Mouse (Mus musculus) hindbrain, embryonic 16.5 days (tissue): ENCODE data around the gene Psmb9. TPM values are rescaled to one million over a fixed set of nuclear protein-coding genes. Genes with fewer than 3 reads are reported as not detected.

ENCODE experiments used
- ATAC-seq: fragments of 200-750 bp; cut with Nextera tagmentation; 2 replicates; pipeline ENCODE4 v1.8.0; 2017; ENCODE audit warnings: moderate TSS enrichment, moderate library complexity
- H3K27ac ChIP-seq: fragments of 300-500 bp; sonication (generic); 2 replicates; pipeline ENCODE4 v1.5.1; 2014; ENCODE audit warnings: low read depth, mild to moderate bottlenecking, control low read depth, low read length, moderate library complexity
- H3K27me3 ChIP-seq: fragments of 300-500 bp; sonication (generic); replicated peaks from 2 replicates; pipeline ENCODE4 v1.6.1; 2014; ENCODE audit warnings: low read length; ENCODE audit not compliant: control insufficient read depth, insufficient read depth
- H3K36me3 ChIP-seq: fragments of 300-500 bp; sonication (generic); 2 replicates; pipeline ENCODE4 v1.6.1; 2014; ENCODE audit warnings: mild to moderate bottlenecking, low read length, moderate library complexity, mixed read lengths; ENCODE audit not compliant: control insufficient read depth, insufficient read depth
- H3K4me1 ChIP-seq: fragments of 300-500 bp; sonication (generic); 2 replicates; pipeline ENCODE4 v1.6.1; 2014; ENCODE audit warnings: low read depth, low read length; ENCODE audit not compliant: control insufficient read depth, insufficient read depth
- H3K4me2 ChIP-seq: fragments of 300-500 bp; sonication (generic); 2 replicates; pipeline ENCODE4 v1.6.1; 2014; ENCODE audit warnings: mild to moderate bottlenecking, low read length, control low read depth, moderate library complexity
- H3K4me3 ChIP-seq: fragments of 300-500 bp; sonication (generic); 2 replicates; pipeline ENCODE4 v1.5.1; 2014; ENCODE audit warnings: mild to moderate bottlenecking, low read length, control low read depth, moderate library complexity
- H3K9ac ChIP-seq: fragments of 300-500 bp; sonication (generic); 2 replicates; pipeline ENCODE4 v1.6.1; 2014; ENCODE audit warnings: low read depth, mild to moderate bottlenecking, control low read depth, low read length, moderate library complexity
- H3K9me3 ChIP-seq: fragments of 300-500 bp; sonication (generic); 2 replicates; pipeline ENCODE4 v1.6.1; 2014; ENCODE audit warnings: mild to moderate bottlenecking, low read length, moderate library complexity; ENCODE audit not compliant: control insufficient read depth
- WGBS: fragments of 180-500 bp; shearing (Covaris S2); extraction: QIAGEN DNeasy Blood & Tissue Kit; methylation state at CpG from one replicate; pipeline ENCODE4 v1.1.7; 2014; 5-methylcytosine and 5-hydroxymethylcytosine counted together
- polyA plus RNA-seq: library from polyadenylated mRNA; unstranded; fragments of >200 nt; fragmentation: Nextera tagmentation; extraction: Ambion mirVana; gene quantifications from 2 replicates; pipeline ENCODE4 v1.2.1, GENCODE M21; 2015

Psmb9 gene
- polyA plus RNA-seq, 1 experiment from 2014 or later, result 1.8 TPM

DNA sequence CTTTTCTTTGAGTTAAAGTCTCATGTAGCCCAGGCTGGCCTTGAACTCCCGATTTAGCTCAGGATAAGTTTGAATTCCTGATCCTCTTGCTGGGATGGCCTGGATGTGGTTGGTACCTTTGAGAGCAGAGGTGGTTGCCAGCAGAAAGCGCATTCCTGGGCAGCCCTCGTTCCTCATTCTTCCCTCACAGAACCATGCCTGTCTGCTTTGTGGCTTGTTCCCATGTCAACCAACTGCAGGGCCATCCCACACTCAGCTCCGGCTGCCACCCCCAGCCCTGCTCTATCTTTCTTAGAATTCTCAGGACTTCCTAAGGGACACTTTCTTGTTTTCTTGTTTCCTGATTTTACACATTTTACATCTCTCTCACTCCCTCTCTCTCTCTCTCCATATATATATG, 46.1 kb downstream of the Psmb9 start:
- H3K27me3 ChIP-seq, result peaks cover 31% of the 10 kb centered on the region
- ATAC-seq, result no peak; the same call in 1 of the 2 replicates
- no peak overlapping the region for H3K27ac ChIP-seq
- H3K4me3 ChIP-seq, result no peak overlapping the region
- no peaks in the 10 kb centered on the region for H3K36me3 ChIP-seq
- no peak overlapping the region for H3K4me2 ChIP-seq
- H3K9ac ChIP-seq, result no peak overlapping the region
- no peaks in the 10 kb centered on the region for H3K9me3 ChIP-seq
- 55% methylated on average over 4 of the region's 4 CpGs for WGBS
- H3K4me1 ChIP-seq, result peaks cover 12% of the 10 kb centered on the region

DNA sequence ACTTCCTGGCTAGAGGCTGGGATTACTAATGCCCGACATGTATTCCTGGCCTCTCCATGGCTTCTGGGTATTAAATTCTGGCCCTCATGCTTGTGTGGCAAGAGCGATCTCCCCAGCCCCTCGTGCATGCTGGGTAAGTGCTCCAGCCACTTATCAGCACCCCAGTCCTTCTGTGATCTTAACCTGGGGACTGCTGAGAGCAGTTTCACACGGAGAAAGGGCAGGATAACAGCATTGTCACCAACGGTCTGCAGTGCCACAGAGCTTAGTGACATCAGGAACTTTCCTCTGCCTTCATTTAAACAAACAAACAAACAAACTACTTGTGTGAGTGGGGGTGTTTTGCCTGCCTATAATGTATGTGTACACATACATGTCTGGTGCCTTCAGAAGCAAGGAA, 47.3 kb downstream of the Psmb9 start:
- Histone ChIP-seq H3K4me3 (no peak overlapping the region), H3K9me3 (no peaks in the 10 kb centered on the region), H3K9ac (no peak overlapping the region), H3K4me2 (no peak overlapping the region), H3K36me3 (no peaks in the 10 kb centered on the region), H3K27me3 (peaks cover 31% of the 10 kb centered on the region), H3K27ac (no peak overlapping the region), H3K4me1 (peaks cover 17% of the 10 kb centered on the region)
- 22% methylated on average over 5 of the region's 5 CpGs for WGBS
- ATAC-seq, result no peak

DNA sequence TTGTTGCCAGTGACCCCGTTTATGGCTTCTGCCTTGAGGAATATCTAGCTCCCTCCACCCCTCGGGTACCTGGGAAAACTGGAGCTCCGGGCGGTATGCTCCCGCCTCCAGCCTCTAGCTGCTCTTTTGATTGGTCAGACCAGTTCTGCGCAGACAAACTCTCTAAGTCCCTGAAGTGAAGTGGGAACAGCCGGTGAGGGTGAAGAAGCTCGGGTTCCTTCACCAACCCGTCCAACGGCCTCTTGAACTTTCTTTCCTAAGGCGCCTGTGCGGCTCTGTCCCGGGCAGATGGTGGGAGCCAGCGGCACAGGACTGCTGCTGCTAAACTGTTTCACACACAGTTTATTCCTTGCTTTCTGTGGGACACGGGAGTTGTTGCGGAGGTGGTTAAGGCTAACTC, 48.1 kb downstream of the Psmb9 start:
- Histone ChIP-seq H3K4me3 (peak overlapping the region; percentile 28), H3K27ac (no peak overlapping the region), H3K4me2 (peak overlapping the region; percentile 45), H3K27me3 (peaks cover 31% of the 10 kb centered on the region), H3K4me1 (peaks cover 17% of the 10 kb centered on the region), H3K36me3 (no peaks in the 10 kb centered on the region), H3K9ac (no peak overlapping the region), H3K9me3 (no peaks in the 10 kb centered on the region)
- WGBS, result 3% methylated on average over 16 of the region's 16 CpGs
- no peak for ATAC-seq

DNA sequence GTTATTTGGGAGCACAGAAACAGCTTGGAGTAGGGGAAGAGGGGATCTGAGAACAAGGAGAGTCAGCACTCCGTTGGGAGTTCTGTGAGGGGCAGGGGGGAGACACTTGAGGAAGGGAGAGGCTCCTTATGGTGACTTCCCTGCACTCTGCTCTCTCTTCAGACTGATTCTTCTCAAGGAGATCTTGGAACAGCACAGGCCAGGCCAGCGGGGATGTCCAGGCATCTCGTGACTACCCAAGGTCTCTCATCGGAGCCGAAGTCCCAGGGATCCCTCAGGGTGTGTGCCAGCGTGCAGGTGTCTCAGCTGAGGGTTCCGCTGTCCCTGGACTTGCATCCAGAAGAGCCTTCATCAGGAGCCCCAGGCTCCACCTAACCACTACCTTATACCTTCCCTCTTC, 48.9 kb downstream of the Psmb9 start:
- Histone ChIP-seq H3K4me3 (no peak overlapping the region), H3K4me2 (no peak overlapping the region; the same call in 1 of the 2 replicates), H3K9me3 (no peaks in the 10 kb centered on the region), H3K9ac (no peak overlapping the region), H3K36me3 (no peaks in the 10 kb centered on the region), H3K27me3 (peaks cover 31% of the 10 kb centered on the region), H3K27ac (no peak overlapping the region), H3K4me1 (peaks cover 17% of the 10 kb centered on the region)
- ATAC-seq, result no peak
- 61% methylated on average over 7 of the region's 7 CpGs for WGBS

DNA sequence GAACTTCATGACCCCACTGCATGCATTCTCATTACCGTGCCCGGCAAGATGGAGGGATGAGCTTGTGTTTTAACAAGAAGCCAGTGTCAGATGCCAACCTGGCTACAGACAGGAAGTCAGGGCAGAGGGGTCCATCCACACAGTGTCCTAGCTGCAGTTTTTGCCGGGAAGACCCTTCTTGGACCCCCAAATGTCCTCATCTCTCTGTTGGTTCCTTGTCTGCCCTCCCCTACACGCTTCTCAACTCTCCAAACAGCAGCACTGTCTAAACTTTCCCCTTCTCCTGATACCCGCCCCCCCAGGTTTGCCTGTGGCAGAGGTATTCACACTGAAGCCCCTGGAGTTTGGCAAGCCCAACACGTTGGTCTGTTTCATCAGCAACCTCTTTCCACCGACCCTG, 50.0 kb downstream of the Psmb9 start:
- ATAC-seq, result no peak

DNA sequence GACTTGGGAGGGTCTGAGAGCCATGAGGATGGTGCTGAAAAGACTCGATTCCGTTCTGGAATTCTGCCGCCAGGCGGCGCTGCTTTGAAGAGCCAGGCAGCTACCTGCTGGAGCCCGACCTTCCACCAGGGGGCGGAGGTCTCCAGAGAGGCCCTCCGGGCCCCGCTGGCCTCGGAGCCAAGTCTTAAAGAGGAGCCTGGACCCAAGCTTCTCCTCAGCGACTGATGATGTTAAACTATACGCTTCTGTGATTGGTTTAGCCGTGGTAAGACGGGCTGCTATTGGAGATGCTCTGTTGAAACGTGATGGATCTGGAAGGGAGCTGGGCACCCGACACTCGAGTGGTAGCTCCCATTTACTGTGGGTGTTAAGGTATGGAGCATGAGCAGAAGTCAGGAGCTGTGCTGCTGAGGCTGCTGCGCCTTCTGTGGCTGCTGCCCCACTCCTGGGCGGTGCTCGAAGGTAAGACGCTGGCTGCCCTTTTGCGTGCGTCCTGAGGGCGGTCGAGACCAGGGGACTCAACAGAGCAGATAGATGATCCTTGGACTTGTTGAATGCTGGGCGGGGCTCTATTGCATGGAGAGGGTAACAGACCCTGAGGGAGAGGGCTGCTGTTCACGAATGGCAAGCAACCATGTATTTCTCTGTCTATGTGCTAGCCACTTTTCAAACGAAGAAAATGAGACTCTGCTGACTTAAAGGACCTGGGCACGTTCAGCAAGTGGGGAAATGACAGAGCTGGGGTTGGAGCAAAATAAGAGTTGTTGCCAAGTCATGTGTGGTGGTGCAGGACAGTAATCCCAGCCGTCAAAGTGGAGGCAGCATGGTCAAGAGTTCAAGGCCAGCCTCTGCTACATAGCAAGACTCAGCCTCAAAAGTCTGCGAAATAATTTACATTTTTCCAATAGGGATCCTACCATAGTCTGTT, 52.0 kb downstream of the Psmb9 start:
- peak overlapping the region; percentile 51 for H3K4me3 ChIP-seq
- H3K4me2 ChIP-seq, result peak overlapping the region; percentile 95
- peak overlapping the region; percentile 49; the same call in 1 of the 2 replicates for H3K27ac ChIP-seq
- peaks cover 22% of the 10 kb centered on the region for H3K27me3 ChIP-seq
- H3K4me1 ChIP-seq, result peaks cover 17% of the 10 kb centered on the region
- H3K9me3 ChIP-seq, result no peaks in the 10 kb centered on the region
- H3K36me3 ChIP-seq, result no peaks in the 10 kb centered on the region
- 8% methylated on average over 31 of the region's 31 CpGs for WGBS
- H3K9ac ChIP-seq, result peak overlapping the region; percentile 59
- peak; percentile 99 for ATAC-seq

More for the DNA sequence above, 50.0 kb downstream of the Psmb9 start:
- no peaks in the 10 kb centered on the region for H3K9me3 ChIP-seq
- H3K4me2 ChIP-seq, result no peak overlapping the region
- no peak overlapping the region for H3K9ac ChIP-seq
- 68% methylated on average over 7 of the region's 7 CpGs for WGBS
- H3K36me3 ChIP-seq, result no peaks in the 10 kb centered on the region
- H3K27ac ChIP-seq, result no peak overlapping the region
- H3K27me3 ChIP-seq, result peaks cover 31% of the 10 kb centered on the region
- no peak overlapping the region for H3K4me3 ChIP-seq
- H3K4me1 ChIP-seq, result peaks cover 17% of the 10 kb centered on the region

DNA sequence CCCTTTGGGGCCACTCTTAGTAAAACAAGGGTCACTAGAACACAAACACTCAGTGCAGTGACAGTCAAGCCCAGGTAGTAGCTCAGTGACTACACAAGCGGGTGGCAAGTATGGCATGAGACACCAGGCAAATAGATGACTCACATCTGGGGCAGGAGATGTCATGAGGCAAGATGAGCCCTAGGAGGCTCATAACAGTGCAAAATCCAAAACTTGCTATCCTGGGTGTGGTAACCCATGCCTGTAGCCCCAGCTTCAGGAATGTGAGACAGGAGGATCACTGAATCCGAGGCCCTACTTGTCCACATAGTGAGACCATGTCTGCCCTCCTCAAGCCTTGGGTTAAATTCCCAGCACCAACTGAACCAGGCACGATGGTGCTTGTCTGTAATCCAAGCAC, 53.1 kb downstream of the Psmb9 start:
- no peak overlapping the region for H3K9ac ChIP-seq
- H3K27ac ChIP-seq, result no peak overlapping the region
- H3K27me3 ChIP-seq, result peaks cover 14% of the 10 kb centered on the region
- no peaks in the 10 kb centered on the region for H3K9me3 ChIP-seq
- no peak overlapping the region for H3K4me3 ChIP-seq
- H3K4me1 ChIP-seq, result peaks cover 9% of the 10 kb centered on the region
- no peak overlapping the region for H3K4me2 ChIP-seq
- WGBS, result 90% methylated on average over 3 of the region's 3 CpGs
- no peak for ATAC-seq
- no peaks in the 10 kb centered on the region for H3K36me3 ChIP-seq

DNA sequence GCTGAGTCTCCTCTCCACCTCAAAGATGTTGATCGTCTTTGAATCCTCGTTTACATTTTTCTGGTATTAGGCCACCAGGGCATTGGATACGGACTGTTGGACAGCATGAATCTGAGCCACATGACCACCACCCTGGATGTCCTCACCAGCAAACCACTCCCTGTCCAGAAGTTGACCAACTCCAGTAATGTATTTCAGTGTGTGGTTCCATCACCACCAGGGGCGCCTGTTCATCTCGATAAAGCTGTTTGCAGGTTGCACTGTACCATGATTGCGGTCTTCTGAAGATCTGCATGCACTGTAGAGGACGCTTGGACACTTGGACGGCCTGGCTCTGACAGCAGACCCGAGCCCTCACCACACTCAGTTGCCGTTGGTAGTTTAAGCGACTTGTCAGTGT, 54.3 kb downstream of the Psmb9 start:
- Histone ChIP-seq H3K27ac (no peak overlapping the region), H3K4me2 (no peak overlapping the region), H3K4me3 (no peak overlapping the region), H3K9ac (no peak overlapping the region), H3K4me1 (peaks cover 8% of the 10 kb centered on the region), H3K27me3 (peaks cover 5% of the 10 kb centered on the region), H3K9me3 (no peaks in the 10 kb centered on the region), H3K36me3 (no peaks in the 10 kb centered on the region)
- 81% methylated on average over 11 of the region's 11 CpGs for WGBS
- ATAC-seq, result no peak
